Mouse (Mus musculus) forebrain, postnatal 0 days (tissue): ENCODE data around the gene Eml3. TPM values are rescaled to one million over a fixed set of nuclear protein-coding genes. Genes with fewer than 3 reads are reported as not detected.

Experiments used
- ATAC-seq: fragments of 200-750 bp; cut with Nextera tagmentation; 2 replicates; pipeline ENCODE4 v1.8.0; 2017; ENCODE audit warnings: mild to moderate bottlenecking, moderate library complexity
- DNase-seq: peaks from one replicate; pipeline ENCODE4 v3.0.0-alpha.2; 2015
- H3K27ac ChIP-seq: fragments of 300-500 bp; sonication (generic); 2 replicates; pipeline ENCODE4 v1.5.1; 2014; ENCODE audit warnings: low read depth, mild to moderate bottlenecking, antibody characterized with exemption, low read length, moderate library complexity, mixed read lengths
- H3K27me3 ChIP-seq: fragments of 300-500 bp; sonication (generic); 2 replicates; pipeline ENCODE4 v1.6.1; 2014; ENCODE audit warnings: mild to moderate bottlenecking, low read length, mixed read lengths; ENCODE audit not compliant: insufficient read depth
- H3K36me3 ChIP-seq: fragments of 300-500 bp; sonication (generic); 2 replicates; pipeline ENCODE4 v1.6.1; 2014; ENCODE audit warnings: mild to moderate bottlenecking, moderate library complexity; ENCODE audit not compliant: insufficient read depth
- H3K4me1 ChIP-seq: fragments of 300-500 bp; sonication (generic); 2 replicates; pipeline ENCODE4 v1.6.1; 2014; ENCODE audit warnings: antibody characterized with exemption; ENCODE audit not compliant: insufficient read depth
- H3K4me2 ChIP-seq: fragments of 300-500 bp; sonication (generic); 2 replicates; pipeline ENCODE4 v1.6.1; 2014; ENCODE audit warnings: low read depth, mild to moderate bottlenecking, moderate library complexity
- H3K4me3 ChIP-seq: fragments of 300-500 bp; sonication (generic); 2 replicates; pipeline ENCODE4 v1.5.1; 2014; ENCODE audit warnings: low read depth, low read length, mixed read lengths
- H3K9ac ChIP-seq: fragments of 300-500 bp; sonication (generic); 2 replicates; pipeline ENCODE4 v1.6.1; 2014; ENCODE audit warnings: mild to moderate bottlenecking
- H3K9me3 ChIP-seq: fragments of 300-500 bp; sonication (generic); 2 replicates; pipeline ENCODE4 v1.6.1; 2016; ENCODE audit warnings: low read length
- CTCF ChIP-seq: sonication (generic); IDR thresholded peaks from 2 replicates; pipeline ENCODE4 v1.5.1; 2016; ENCODE audit warnings: antibody characterized with exemption, control low read depth, low read depth
- WGBS: fragments of 180-500 bp; shearing (Covaris S2); extraction: QIAGEN DNeasy Blood & Tissue Kit; methylation state at CpG from one replicate; pipeline ENCODE4 v1.1.7; 2014; 5-methylcytosine and 5-hydroxymethylcytosine counted together
- polyA plus RNA-seq: library from polyadenylated mRNA; unstranded; fragments of >200 nt; fragmentation: Nextera tagmentation; extraction: Ambion mirVana; gene quantifications from 2 replicates; pipeline ENCODE4 v1.2.1, GENCODE M21; 2015
- total RNA-seq: library from RNA; depleted of rRNA; stranded (reverse); fragments of >200 nt; gene quantifications from 2 replicates; pipeline ENCODE4 v1.2.3, GENCODE M21; 2014

The Eml3 gene
- total and polyA plus RNA-seq, 2 experiments from 2014 or later = 7.3 to 8.1 TPM

DNA sequence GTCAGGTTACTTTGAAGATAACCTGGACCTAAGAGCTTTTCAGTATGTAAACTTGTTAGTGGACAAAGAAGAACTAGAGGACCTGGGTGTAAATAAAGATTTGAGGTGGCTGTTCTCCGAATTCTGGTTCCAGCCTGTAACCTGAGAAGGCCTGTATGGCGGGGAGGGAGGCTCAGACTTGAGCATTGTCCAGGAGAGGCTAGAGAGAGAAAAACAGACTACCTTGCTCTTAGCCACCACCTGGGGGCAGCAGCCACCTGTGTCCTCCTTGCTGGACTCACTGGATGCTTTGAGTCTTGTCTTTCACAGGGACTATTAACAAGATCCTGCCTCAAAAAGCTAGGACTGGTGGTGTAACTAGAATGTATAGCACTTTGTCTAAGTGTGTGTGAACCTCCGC, 47.2 kb downstream of the Eml3 start:
- H3K27me3 ChIP-seq = no peaks in the 10 kb centered on the region
- DNase-seq = peak; percentile 61
- H3K9ac ChIP-seq = no peak overlapping the region
- no peaks in the 10 kb centered on the region for H3K4me1 ChIP-seq
- H3K9me3 ChIP-seq = no peaks in the 10 kb centered on the region
- ATAC-seq = peak; percentile 59; the same call in 1 of the 2 replicates
- H3K4me2 ChIP-seq = no peak overlapping the region
- peak; percentile 74 for TF ChIP-seq CTCF
- no peak overlapping the region for H3K27ac ChIP-seq
- peaks cover 74% of the 10 kb centered on the region for H3K36me3 ChIP-seq
- 47% methylated on average over 3 of the region's 3 CpGs for WGBS
- H3K4me3 ChIP-seq = no peak overlapping the region

DNA sequence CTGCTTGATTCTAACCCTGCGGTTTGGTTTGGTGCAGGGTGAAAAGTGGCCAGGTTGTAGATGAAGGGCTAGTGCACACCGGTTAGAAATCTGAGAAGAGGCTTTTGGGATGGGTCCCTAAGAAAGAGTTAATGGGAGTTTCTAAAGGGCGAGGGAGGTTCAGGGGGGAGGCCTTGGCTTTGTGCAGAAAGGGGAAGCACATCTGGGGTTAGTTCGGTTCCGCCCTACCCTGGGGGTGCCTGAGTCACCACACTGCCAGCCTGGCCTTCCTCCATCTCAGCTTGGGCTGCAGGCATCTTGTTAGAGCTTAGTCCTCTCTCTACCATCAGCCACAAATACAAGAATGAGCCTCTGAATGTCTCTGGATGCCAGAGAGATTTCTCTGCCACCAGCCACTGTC, 51.4 kb downstream of the Eml3 start:
- ATAC-seq = no peak
- no peak overlapping the region for H3K27ac ChIP-seq
- H3K9ac ChIP-seq = no peak overlapping the region
- H3K9me3 ChIP-seq = no peaks in the 10 kb centered on the region
- no peaks in the 10 kb centered on the region for H3K27me3 ChIP-seq
- H3K4me1 ChIP-seq = peaks cover 11% of the 10 kb centered on the region
- no peak overlapping the region for H3K4me2 ChIP-seq
- no peak for DNase-seq
- WGBS = 52% methylated on average over 5 of the region's 5 CpGs
- no peak for TF ChIP-seq CTCF
- no peak overlapping the region for H3K4me3 ChIP-seq
- H3K36me3 ChIP-seq = peaks cover 43% of the 10 kb centered on the region

DNA sequence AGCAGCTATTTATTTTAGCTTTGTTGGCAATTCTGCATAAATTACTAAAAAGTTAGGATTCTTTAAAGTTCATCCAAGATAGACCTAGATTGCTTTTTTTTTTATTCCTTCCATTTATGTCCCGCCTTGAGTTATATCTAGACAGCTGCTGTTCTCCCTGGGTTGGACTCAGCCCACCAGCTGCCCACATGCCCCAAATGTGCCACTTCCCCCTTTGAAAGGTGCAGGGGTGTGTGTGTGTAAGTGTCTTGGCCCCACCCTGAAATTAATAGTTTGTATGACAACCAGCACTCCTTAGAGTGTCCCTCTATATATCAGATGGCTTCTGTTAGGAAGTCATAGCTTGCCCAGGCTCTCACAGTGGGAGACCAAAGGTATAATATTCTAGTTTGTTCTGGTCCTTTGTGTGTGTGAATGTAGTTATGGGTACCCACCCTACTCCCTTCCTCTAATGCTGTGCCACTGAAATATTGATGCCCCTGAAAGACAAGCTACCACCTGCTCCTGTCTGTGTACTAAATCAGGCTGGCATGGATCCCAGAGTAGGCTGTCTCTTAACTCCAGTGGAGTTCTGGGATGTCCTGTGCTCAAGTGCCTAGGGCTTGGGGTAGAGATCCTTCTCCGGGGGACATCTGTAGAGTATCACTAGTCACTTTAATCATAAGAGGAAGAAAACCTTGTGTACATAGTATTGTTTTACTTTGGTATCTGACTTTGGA, 52.3 kb downstream of the Eml3 start:
- TF ChIP-seq CTCF = no peak
- ATAC-seq = no peak
- no peak overlapping the region for H3K27ac ChIP-seq
- H3K4me2 ChIP-seq = no peak overlapping the region
- no peak overlapping the region for H3K4me3 ChIP-seq
- no peaks in the 10 kb centered on the region for H3K27me3 ChIP-seq
- H3K36me3 ChIP-seq = peaks cover 40% of the 10 kb centered on the region
- H3K9ac ChIP-seq = no peak overlapping the region
- DNase-seq = no peak
- H3K4me1 ChIP-seq = peaks cover 11% of the 10 kb centered on the region
- WGBS = 63% methylated on average over 2 of the region's 2 CpGs
- H3K9me3 ChIP-seq = no peaks in the 10 kb centered on the region

DNA sequence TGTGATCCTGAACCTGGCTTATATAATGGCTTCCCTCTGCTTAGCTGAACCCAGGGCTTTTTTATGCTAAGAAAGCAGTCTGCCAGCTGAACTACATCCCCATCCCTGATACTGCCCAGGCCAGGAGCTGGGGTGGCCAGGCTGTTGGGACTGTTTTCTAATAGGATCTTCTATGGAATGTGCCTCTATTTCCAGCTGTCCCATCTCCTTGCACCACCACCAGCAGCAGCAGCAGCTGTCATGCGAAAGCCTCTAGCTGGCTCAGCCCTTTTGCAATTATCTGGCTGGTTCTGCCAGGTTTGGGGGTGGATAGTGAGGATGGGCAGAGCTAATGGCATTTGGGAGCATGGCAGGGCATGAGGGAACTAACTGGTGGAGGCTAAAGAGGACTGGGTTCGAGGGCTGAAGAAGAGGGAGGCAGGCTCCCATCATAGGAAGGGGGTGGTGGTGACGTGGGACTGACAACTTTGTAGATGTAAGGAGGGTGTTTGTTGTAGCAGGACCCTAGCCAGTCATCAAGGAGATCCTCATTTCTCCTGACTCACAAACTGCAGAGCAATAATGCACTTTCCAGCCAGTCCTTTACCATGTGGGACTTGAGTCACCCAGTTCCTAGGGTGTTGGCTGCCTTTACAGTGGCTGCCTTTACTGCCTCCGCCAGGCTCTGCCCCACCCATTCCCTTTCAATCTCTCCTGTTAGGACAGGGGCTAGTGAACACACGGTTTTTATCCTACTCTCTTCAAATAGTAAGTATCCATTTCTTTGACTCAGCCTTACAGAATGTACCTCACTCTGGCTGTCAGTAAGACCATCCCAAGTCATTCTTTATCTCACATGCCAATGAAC, 53.2 kb downstream of the Eml3 start:
- ATAC-seq = no peak
- no peak for DNase-seq
- 55% methylated on average over 5 of the region's 5 CpGs for WGBS
- no peak overlapping the region for H3K4me2 ChIP-seq
- TF ChIP-seq CTCF = no peak
- H3K36me3 ChIP-seq = peaks cover 33% of the 10 kb centered on the region
- no peaks in the 10 kb centered on the region for H3K9me3 ChIP-seq
- H3K4me3 ChIP-seq = no peak overlapping the region
- H3K9ac ChIP-seq = no peak overlapping the region
- H3K27ac ChIP-seq = no peak overlapping the region
- H3K4me1 ChIP-seq = peaks cover 11% of the 10 kb centered on the region
- no peaks in the 10 kb centered on the region for H3K27me3 ChIP-seq

DNA sequence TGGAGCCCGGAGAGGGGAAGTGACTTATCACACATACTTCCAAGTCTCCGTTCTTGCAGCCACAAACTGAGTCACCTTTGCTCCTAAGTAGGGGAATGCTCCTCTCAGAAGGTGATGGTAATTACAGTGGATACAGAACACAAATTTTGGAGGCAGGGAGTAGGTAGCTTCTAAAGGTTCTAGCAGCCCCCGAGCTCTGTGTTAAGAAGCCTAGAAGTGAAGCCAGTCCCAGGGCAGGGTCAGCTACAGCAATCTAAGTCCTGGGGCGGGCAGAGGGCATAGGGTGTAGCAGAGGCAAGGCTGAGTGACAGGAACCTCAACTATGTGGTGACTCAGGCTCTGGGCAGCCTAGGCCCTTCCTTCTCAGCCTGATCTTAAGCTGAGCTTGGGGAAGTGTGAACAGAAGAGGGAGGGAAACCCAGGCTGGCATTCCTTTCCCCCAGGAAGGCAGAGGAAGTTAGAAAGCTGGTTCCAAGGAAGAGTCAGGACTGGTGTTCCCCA, 53.8 kb downstream of the Eml3 start:
- Histone ChIP-seq H3K27ac (no peak overlapping the region), H3K9ac (no peak overlapping the region), H3K4me1 (peaks cover 11% of the 10 kb centered on the region), H3K36me3 (peaks cover 26% of the 10 kb centered on the region), H3K4me3 (no peak overlapping the region), H3K4me2 (no peak overlapping the region), H3K9me3 (no peaks in the 10 kb centered on the region), H3K27me3 (no peaks in the 10 kb centered on the region)
- 54% methylated on average over 4 of the region's 4 CpGs for WGBS
- no peak for TF ChIP-seq CTCF
- ATAC-seq (no peak), DNase-seq (no peak)

DNA sequence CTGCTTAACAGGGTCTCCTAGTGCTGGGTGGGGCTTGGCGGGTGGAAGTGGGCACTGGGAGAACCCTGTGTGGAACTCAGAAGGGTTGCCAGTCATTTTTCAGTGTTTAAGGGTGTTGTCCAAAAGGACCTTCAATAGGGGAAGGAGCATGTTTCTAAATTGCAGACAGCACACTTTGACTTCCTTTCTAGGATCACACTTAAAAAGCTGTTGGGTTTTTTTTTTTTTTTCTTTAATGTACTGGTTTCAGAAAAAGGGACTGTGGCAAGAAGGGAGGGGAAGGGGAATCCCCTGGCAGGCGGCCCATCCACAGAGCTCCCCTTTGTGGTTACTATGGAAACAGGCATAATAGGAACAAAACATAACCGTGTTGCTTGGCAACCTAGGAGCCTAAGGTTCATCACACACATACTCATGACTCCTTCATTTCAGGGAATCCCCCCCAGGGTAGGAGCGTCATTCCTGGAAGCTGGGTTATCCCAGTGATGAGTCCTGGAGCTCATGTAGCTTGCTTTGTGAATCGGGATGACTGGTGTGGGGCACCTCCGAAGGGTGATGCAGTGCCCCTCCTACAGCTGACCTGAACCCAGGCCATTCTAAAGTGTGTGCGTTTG, 55.0 kb downstream of the Eml3 start:
- H3K27me3 ChIP-seq = peaks cover 4% of the 10 kb centered on the region
- peaks cover 14% of the 10 kb centered on the region for H3K36me3 ChIP-seq
- peaks cover 14% of the 10 kb centered on the region for H3K4me1 ChIP-seq
- H3K4me2 ChIP-seq = no peak overlapping the region; the same call in 1 of the 2 replicates
- H3K9ac ChIP-seq = 0 out of 2 replicates have a peak overlapping the region, but pooled peaks have one; percentile 2
- no peak overlapping the region for H3K4me3 ChIP-seq
- H3K27ac ChIP-seq = no peak overlapping the region
- DNase-seq (peak; percentile 89), ATAC-seq (peak; percentile 90)
- TF ChIP-seq CTCF = no peak
- WGBS = 2% methylated on average over 7 of the region's 7 CpGs
- no peaks in the 10 kb centered on the region for H3K9me3 ChIP-seq

DNA sequence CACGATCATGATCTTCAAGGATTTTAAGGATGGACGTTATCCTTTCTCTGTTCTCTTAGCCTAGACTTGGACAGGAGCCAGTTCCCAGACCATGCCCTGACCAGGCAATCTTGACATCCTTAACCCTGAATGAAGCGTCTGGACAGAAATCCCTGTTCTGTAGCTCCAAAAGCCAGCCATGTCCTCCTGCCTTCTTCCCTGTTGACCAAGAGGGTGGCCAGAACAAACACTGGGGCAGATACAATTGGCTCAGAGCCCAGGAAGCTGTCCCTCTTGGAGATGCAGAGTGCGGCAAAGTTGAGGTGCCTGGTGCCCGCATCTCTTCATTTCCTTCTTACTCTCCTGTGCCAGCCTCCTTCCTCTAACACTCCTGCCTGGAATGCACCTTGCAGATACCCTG, 56.5 kb downstream of the Eml3 start:
- H3K4me1 ChIP-seq = peaks cover 24% of the 10 kb centered on the region
- H3K9me3 ChIP-seq = no peaks in the 10 kb centered on the region
- ATAC-seq = no peak
- no peak overlapping the region for H3K27ac ChIP-seq
- 50% methylated on average over 5 of the region's 5 CpGs for WGBS
- H3K9ac ChIP-seq = no peak overlapping the region
- TF ChIP-seq CTCF = no peak
- H3K27me3 ChIP-seq = peaks cover 15% of the 10 kb centered on the region
- H3K4me3 ChIP-seq = no peak overlapping the region
- no peak overlapping the region for H3K4me2 ChIP-seq
- no peaks in the 10 kb centered on the region for H3K36me3 ChIP-seq
- DNase-seq = no peak
